Mouse (Mus musculus) ES-E14 (cell line): ENCODE results near the gene Cap2. TPM values are rescaled to one million over a fixed set of nuclear protein-coding genes. Genes with fewer than 3 reads are reported as not detected.
A peak's percentile ranks its signal among the peaks of the same experiment; 100 is the strongest.

ENCODE experiments used
- DNase-seq: peaks from one replicate; pipeline ENCODE4 v3.0.0-alpha.2; 2013; ENCODE audit warnings: low read depth, low spot score
- H3K27ac ChIP-seq: 2 replicates; pipeline ENCODE4 v1.5.1; 2012; ENCODE audit warnings: low read depth, mild to moderate bottlenecking, low read length, moderate library complexity, mixed read lengths; ENCODE audit not compliant: poor library complexity, insufficient read depth, severe bottlenecking
- H3K36me3 ChIP-seq: 2 replicates; pipeline ENCODE4 v1.6.1; 2012; ENCODE audit warnings: mild to moderate bottlenecking, low read length, moderate library complexity, mixed read lengths; ENCODE audit not compliant: control insufficient read depth, poor library complexity, insufficient read depth, severe bottlenecking
- H3K4me1 ChIP-seq, 2 experiments: fragments of 150-350 bp in 1 of 2; sonication (generic) in 1 of 2; 2 replicates each; pipeline ENCODE4 v1.6.1; 2012; ENCODE audit warnings: low read length in 2 of 2, mild to moderate bottlenecking in 1 of 2, mixed read lengths in 1 of 2; ENCODE audit not compliant: control insufficient read depth in 2 of 2, insufficient read depth in 2 of 2, poor library complexity in 1 of 2
- H3K4me3 ChIP-seq, 2 experiments: fragments of 150-350 bp in 1 of 2; sonication (generic) in 1 of 2; 2 replicates each; pipeline ENCODE4 v1.5.1; 2012; ENCODE audit warnings: low read length in 2 of 2, low read depth in 1 of 2, mild to moderate bottlenecking in 1 of 2, mixed read lengths in 1 of 2; ENCODE audit not compliant: insufficient read depth in 1 of 2, poor library complexity in 1 of 2, severe bottlenecking in 1 of 2
- H3K9ac ChIP-seq: 2 replicates; pipeline ENCODE4 v1.6.1; 2012; ENCODE audit warnings: low read depth, mild to moderate bottlenecking, low read length, mixed read lengths; ENCODE audit not compliant: poor library complexity, insufficient read depth, severe bottlenecking
- H3K9me3 ChIP-seq: fragments of 150-350 bp; sonication (generic); 2 replicates; pipeline ENCODE4 v1.6.1; 2012; ENCODE audit warnings: low read depth, mild to moderate bottlenecking, low read length; ENCODE audit not compliant: control insufficient read depth, insufficient read depth
- CHD2 ChIP-seq: IDR thresholded peaks from 2 replicates; pipeline ENCODE4 v1.6.1; 2014; ENCODE audit warnings: mild to moderate bottlenecking, low read depth, low read length, inconsistent platforms
- HCFC1 ChIP-seq: IDR thresholded peaks from 2 replicates; pipeline ENCODE4 v1.6.1; 2012; ENCODE audit warnings: low read length, inconsistent platforms, borderline replicate concordance; ENCODE audit not compliant: insufficient read depth
- MAFK ChIP-seq: IDR thresholded peaks from 2 replicates; pipeline ENCODE4 v1.6.1; 2014; ENCODE audit warnings: mild to moderate bottlenecking, low read depth, low read length, inconsistent platforms; ENCODE audit not compliant: insufficient read depth
- ZC3H11A ChIP-seq: IDR thresholded peaks from 2 replicates; pipeline ENCODE4 v1.6.1; 2012; ENCODE audit warnings: low read depth, mild to moderate bottlenecking, inconsistent platforms, low read length, borderline replicate concordance
- ZNF384 ChIP-seq: IDR thresholded peaks from 2 replicates; pipeline ENCODE4 v1.6.1; 2012; ENCODE audit warnings: low read depth, low read length, inconsistent platforms
- in situ Hi-C, 2 experiments: fragments of 600-800 bp; cut with MboI; formaldehyde crosslinking; loops; one replicate each; pipeline ENCODE4 v1.15.1; 2025; ENCODE audit warnings: low sequenced_read_pairs in 2 of 2, inconsistent platforms in 1 of 2; ENCODE audit not compliant: unreplicated experiment in 2 of 2
- total RNA-seq: library from RNA; depleted of rRNA; stranded (reverse); fragments of 300-350 nt; gene quantifications from 2 replicates; pipeline ENCODE4 v1.2.3, GENCODE M21; 2012

Cap2 gene
- total RNA-seq, 1 experiment, result 5.1 TPM

DNA sequence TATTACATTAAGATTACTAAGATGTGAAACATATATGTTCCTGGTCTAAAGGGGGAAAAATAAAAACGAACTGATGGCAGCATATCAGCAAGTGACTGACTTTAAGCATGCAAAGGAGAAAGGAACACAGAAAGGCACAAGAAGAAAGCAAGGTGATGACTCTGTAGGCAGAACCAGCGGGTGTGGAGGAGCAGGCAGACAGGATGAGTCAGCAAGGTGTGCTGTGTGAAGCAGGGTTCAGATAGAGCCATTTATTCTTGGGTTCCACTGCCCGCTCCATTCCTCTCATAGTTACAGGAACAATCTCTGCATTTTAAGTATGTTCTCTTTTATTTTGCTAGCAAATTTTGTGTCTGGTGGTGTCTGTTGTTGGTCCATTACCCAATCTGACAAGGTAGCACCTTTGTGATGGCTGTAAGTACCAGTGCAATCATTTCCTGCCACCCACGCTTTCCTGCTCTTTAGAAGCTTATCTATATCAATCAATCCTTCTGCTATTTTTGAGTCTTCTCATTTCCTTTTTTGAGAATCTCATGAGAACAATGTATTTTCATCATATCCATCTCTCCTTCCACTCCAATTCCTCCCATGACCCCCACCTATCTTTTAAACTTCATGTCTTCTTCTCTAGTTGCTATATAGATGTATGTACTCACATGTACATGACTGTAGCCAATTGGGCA, 189.1 kb downstream of the Cap2 start:
- peaks cover 18% of the 10 kb centered on the region for H3K36me3 ChIP-seq
- in situ Hi-C loops, result no loop called here

DNA sequence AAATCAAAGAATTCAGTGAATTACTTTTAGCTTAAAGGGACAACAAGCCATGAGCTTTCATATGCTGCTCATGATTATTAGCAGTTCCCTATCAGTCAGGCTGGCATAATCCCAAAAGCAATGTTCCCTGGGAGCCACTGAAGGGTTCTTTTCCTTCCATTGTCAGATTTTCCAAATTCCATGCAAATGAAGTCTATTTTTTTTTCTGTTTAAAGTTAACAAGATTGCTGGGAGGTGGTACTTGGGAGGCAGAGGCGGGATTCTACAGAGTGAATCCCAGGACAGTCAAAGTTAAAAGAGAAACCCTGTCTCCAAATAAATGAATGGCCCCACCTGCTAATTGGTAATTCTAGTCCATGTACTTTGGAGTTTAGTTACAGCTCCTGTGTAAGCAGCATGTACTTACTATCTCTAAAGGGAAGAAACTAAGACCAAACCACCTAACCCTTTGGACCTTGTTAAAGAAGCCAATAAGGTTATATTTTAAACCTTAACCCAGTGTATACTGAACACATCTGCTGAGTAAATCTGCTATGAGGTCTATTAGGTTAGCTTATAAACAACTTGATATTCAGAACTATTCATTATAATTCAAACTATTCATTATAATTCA, 193.8 kb downstream of the Cap2 start:
- in situ Hi-C loops, result no loop called here
- H3K9ac ChIP-seq, result no peak overlapping the region
- peak; percentile 73 for TF ChIP-seq ZNF384
- no peak for TF ChIP-seq HCFC1
- no peak overlapping the region; the same call in 1 of the 2 replicates for H3K27ac ChIP-seq
- DNase-seq, result no peak
- H3K4me3 ChIP-seq, result no peak overlapping the region
- H3K36me3 ChIP-seq, result peaks cover 6% of the 10 kb centered on the region
- H3K4me1 ChIP-seq, result peaks cover 0 to 23% of the 10 kb centered on the region in 2 experiments; a peak in 2 of 4 replicates
- no peaks in the 10 kb centered on the region for H3K9me3 ChIP-seq

More for the DNA sequence above, 189.1 kb downstream of the Cap2 start:
- no peak overlapping the region for H3K4me3 ChIP-seq
- no peaks in the 10 kb centered on the region for H3K9me3 ChIP-seq
- TF ChIP-seq ZC3H11A, result no peak
- 0 out of 2 replicates have a peak, but pooled peaks have one; percentile 58 for TF ChIP-seq MAFK
- no peak for TF ChIP-seq CHD2
- TF ChIP-seq ZNF384, result no peak
- TF ChIP-seq HCFC1, result no peak
- DNase-seq, result no peak
- peaks cover 0 to 7% of the 10 kb centered on the region in 2 experiments; a peak in 2 of 4 replicates for H3K4me1 ChIP-seq
- H3K27ac ChIP-seq, result no peak overlapping the region
- H3K9ac ChIP-seq, result no peak overlapping the region

DNA sequence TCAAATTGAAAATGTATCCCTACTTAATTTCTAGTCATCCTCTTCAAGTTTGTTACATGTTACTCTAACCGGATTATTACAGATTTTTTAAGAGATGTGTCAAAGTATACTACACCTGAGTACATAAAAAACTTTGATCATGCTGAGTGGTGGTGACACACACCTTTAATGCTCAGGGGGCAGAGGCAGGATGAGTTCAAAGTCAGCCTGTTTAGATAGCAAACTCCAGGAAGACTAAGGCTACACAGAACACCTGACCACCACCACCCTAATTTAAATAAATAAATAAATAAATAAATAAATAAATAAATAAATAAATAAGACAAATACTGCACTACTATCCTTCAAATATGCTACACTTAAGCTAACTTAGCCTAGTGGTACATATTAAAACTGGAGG, 194.3 kb downstream of the Cap2 start:
- Histone ChIP-seq H3K9ac (no peak overlapping the region), H3K4me1 (peaks cover 0 to 23% of the 10 kb centered on the region in 2 experiments; a peak in 2 of 4 replicates), H3K27ac (no peak overlapping the region), H3K36me3 (peaks cover 6% of the 10 kb centered on the region), H3K9me3 (no peaks in the 10 kb centered on the region), H3K4me3 (no peak overlapping the region)
- TF ChIP-seq ZNF384 (no peak), HCFC1 (no peak), MAFK (no peak), ZC3H11A (no peak)
- DNase-seq, result no peak
- in situ Hi-C loops, result no loop called here

DNA sequence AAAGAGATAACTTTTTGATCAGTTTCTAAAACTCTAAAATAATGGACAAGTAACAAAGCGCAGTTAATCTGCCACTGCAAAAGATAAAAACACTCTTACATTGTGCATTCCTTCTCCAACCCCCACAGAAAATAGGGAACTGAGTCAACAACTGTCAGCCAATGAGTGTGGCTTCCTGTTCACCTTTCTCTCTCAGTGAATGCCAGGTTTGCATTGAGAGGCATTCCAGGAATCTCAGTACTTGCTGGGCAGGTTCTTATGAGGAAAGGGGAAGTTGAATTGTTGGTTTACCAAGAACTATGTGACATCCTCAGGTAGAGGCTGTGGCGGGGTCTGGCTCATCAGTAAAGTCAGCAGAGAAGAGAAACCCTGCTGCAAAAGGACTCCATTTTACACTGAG, 195.1 kb downstream of the Cap2 start:
- no peak for DNase-seq
- no peak overlapping the region for H3K27ac ChIP-seq
- H3K9ac ChIP-seq, result no peak overlapping the region
- no peaks in the 10 kb centered on the region for H3K9me3 ChIP-seq
- peaks cover 0 to 23% of the 10 kb centered on the region in 2 experiments; a peak in 2 of 4 replicates for H3K4me1 ChIP-seq
- peaks cover 6% of the 10 kb centered on the region for H3K36me3 ChIP-seq
- TF ChIP-seq CHD2 (0 out of 2 replicates have a peak, but pooled peaks have one; percentile 15), MAFK (no peak)
- no peak overlapping the region for H3K4me3 ChIP-seq
- in situ Hi-C loops, result no loop called here
